Mouse (Mus musculus): ENCODE results near the gene Birc5.

Birc5 gene

GRCm38 (mm10) chr11:117880336-117880976 is 31.4 kb downstream of the Birc5 start:
- CTCF ChIA-PET: no interaction called here

- CTCF ChIA-PET: no interaction called here
These were observed 31.9 kb downstream of the Birc5 start for GRCm38 (mm10) chr11:117880977-117881358.

GRCm38 (mm10) chr11:117881787-117882186 is 32.7 kb downstream of the Birc5 start:
- CTCF ChIA-PET: interaction anchor here (0.6 kb wide), 1 partner anchor 46 kb away, joined by 3 read pairs; no protein-coding TSS in a partner anchor

GRCm38 (mm10) chr11:117882208-117882607 is 33.2 kb downstream of the Birc5 start:
- CTCF ChIA-PET: interaction anchor here (0.6 kb wide), 2 partner anchors 30 to 46 kb away, joined by 3 to 9 read pairs; no protein-coding TSS in a partner anchor

GRCm38 (mm10) chr11:117886000-117886399 is 36.9 kb downstream of the Birc5 start:
- CTCF ChIA-PET: interaction anchor here (0.6 kb wide), 1 partner anchor 503 kb away, joined by 4 read pairs; no protein-coding TSS in a partner anchor

GRCm38 (mm10) chr11:117888168-117888852 is 39.3 kb downstream of the Birc5 start:
- CTCF ChIA-PET: no interaction called here

- CTCF ChIA-PET: interaction anchor here (0.6 kb wide), 1 partner anchor 19 kb away, joined by 4 read pairs; no protein-coding TSS in a partner anchor
These were observed 40.1 kb downstream of the Birc5 start for GRCm38 (mm10) chr11:117888853-117889822.

- CTCF ChIA-PET: interaction anchor here (0.6 kb wide), 1 partner anchor 20 kb away, joined by 4 read pairs; no protein-coding TSS in a partner anchor
These were observed 40.9 kb downstream of the Birc5 start for GRCm38 (mm10) chr11:117889887-117890340.

GRCm38 (mm10) chr11:117890519-117891282 is 41.6 kb downstream of the Birc5 start:
- CTCF ChIA-PET: no interaction called here

GRCm38 (mm10) chr11:117891581-117892175 is 42.6 kb downstream of the Birc5 start:
- CTCF ChIA-PET: no interaction called here

- CTCF ChIA-PET: no interaction called here
These were observed 43.1 kb downstream of the Birc5 start for GRCm38 (mm10) chr11:117892199-117892598.

GRCm38 (mm10) chr11:117894676-117895075 is 45.6 kb downstream of the Birc5 start:
- CTCF ChIA-PET: no interaction called here

GRCm38 (mm10) chr11:117896533-117896932 is 47.5 kb downstream of the Birc5 start:
- CTCF ChIA-PET: interaction anchor here (0.6 kb wide), 1 partner anchor 27 kb away, joined by 3 read pairs; no protein-coding TSS in a partner anchor

GRCm38 (mm10) chr11:117902282-117902681 is 53.2 kb downstream of the Birc5 start:
- CTCF ChIA-PET: no interaction called here

- CTCF ChIA-PET: no interaction called here
These were observed 55.4 kb downstream of the Birc5 start for GRCm38 (mm10) chr11:117904442-117904841.

Data from spleen, embryonic (tissue).